Mouse (Mus musculus) heart, postnatal 0 days (tissue): Measurements from ENCODE around the gene March1. TPM values are rescaled to one million over a fixed set of nuclear protein-coding genes. Genes with fewer than 3 reads are reported as not detected.

Experiments
- ATAC-seq: fragments of 200-750 bp; cut with Nextera tagmentation; 2 replicates; pipeline ENCODE4 v1.8.0; 2017; ENCODE audit warnings: low read depth, moderate number of reproducible peaks, moderate library complexity; ENCODE audit not compliant: insufficient read depth
- DNase-seq: peaks from one replicate; pipeline ENCODE4 v3.0.0-alpha.2; 2016; ENCODE audit warnings: low spot score
- H3K27ac ChIP-seq: fragments of 300-500 bp; sonication (generic); 2 replicates; pipeline ENCODE4 v1.5.1; 2014; ENCODE audit warnings: low read depth, mild to moderate bottlenecking
- H3K27me3 ChIP-seq: fragments of 300-500 bp; sonication (generic); 2 replicates; pipeline ENCODE4 v1.6.1; 2014; ENCODE audit warnings: low read length, mixed read lengths; ENCODE audit not compliant: control insufficient read depth, insufficient read depth
- H3K36me3 ChIP-seq: fragments of 300-500 bp; sonication (generic); replicated peaks from 2 replicates; pipeline ENCODE4 v1.6.1; 2014; ENCODE audit warnings: low read length, mixed read lengths; ENCODE audit not compliant: control insufficient read depth, insufficient read depth
- H3K4me1 ChIP-seq: fragments of 300-500 bp; sonication (generic); 2 replicates; pipeline ENCODE4 v1.6.1; 2014; ENCODE audit warnings: antibody characterized with exemption; ENCODE audit not compliant: control insufficient read depth, insufficient read depth
- H3K4me2 ChIP-seq: fragments of 300-500 bp; sonication (generic); 2 replicates; pipeline ENCODE4 v1.6.1; 2014; ENCODE audit warnings: low read depth, mild to moderate bottlenecking, low read length, moderate library complexity
- H3K4me3 ChIP-seq: fragments of 300-500 bp; sonication (generic); 2 replicates; pipeline ENCODE4 v1.5.1; 2014; ENCODE audit warnings: low read depth, low read length
- H3K9ac ChIP-seq: fragments of 300-500 bp; sonication (generic); replicated peaks from 2 replicates; pipeline ENCODE4 v1.6.1; 2014; ENCODE audit warnings: low read depth, low read length, mixed read lengths
- H3K9me3 ChIP-seq: fragments of 300-500 bp; sonication (generic); replicated peaks from 2 replicates; pipeline ENCODE4 v1.6.1; 2016; ENCODE audit warnings: low read length; ENCODE audit not compliant: control insufficient read depth
- CTCF ChIP-seq: IDR thresholded peaks from 2 replicates; pipeline ENCODE4 v1.5.1; 2016; ENCODE audit warnings: antibody characterized with exemption, control low read depth, low read depth
- EP300 ChIP-seq: IDR thresholded peaks from 2 replicates; pipeline ENCODE4 v1.6.1; 2016; ENCODE audit warnings: antibody characterized with exemption, low read depth
- WGBS: fragments of 180-500 bp; shearing (Covaris S2); extraction: QIAGEN DNeasy Blood & Tissue Kit; methylation state at CpG from one replicate; pipeline ENCODE4 v1.1.7; 2014; 5-methylcytosine and 5-hydroxymethylcytosine counted together
- polyA plus RNA-seq: library from polyadenylated mRNA; unstranded; fragments of >200 nt; fragmentation: Nextera tagmentation; extraction: Ambion mirVana; gene quantifications from 2 replicates; pipeline ENCODE4 v1.2.1, GENCODE M21; 2015
- total RNA-seq: library from RNA; depleted of rRNA; stranded (reverse); fragments of >200 nt; gene quantifications from 2 replicates; pipeline ENCODE4 v1.2.3, GENCODE M21; 2014; ENCODE audit warnings: low replicate concordance

Gene March1
- total and polyA plus RNA-seq, 2 experiments from 2014 or later: 0.04 to 0.31 TPM

DNA sequence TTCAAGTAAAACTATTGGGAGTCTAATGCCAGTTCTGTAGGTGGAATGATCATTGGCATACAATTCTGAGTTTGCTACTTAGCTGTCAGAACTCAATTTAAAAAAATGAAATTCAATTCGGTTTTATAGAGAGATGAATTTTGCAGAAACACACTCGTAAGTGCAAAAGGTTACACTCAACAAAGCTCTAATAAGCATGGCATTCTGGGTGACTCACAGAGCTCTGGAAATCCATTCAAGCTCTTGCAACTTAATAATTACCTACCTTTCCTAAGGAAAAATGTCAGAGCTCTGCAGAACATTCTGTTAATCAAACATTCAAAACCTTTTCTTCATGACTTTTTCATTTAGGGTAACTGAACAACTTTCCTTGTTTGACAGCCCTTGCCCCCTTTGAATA, 591.9 kb downstream of the March1 start:
- Histone ChIP-seq H3K4me2 (no peak overlapping the region), H3K27me3 (no peaks in the 10 kb centered on the region), H3K9ac (no peak overlapping the region), H3K36me3 (no peaks in the 10 kb centered on the region), H3K9me3 (no peaks in the 10 kb centered on the region), H3K4me1 (no peaks in the 10 kb centered on the region), H3K27ac (no peak overlapping the region), H3K4me3 (no peak overlapping the region)
- TF ChIP-seq CTCF (no peak), EP300 (no peak)
- ATAC-seq (no peak), DNase-seq (no peak)
- WGBS: 50% methylated on average over 2 of the region's 2 CpGs

DNA sequence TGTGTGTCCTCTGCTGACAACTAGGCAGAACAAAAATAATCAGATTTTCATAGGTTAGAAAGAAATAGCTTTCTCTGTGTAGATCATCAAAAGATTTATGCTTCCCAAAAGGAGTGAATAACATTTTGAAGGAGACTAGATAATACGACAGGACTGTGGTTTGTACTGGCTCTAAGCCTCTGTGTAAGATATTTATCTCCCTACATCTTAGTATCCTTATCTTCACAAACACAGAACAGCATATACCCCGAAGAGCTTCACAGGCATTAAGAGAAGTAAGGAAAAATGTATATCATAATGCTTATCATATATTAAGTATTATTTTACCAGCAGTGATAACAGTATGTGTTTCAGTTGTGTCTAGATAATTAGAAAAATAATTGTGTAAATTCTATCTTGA, 592.6 kb downstream of the March1 start:
- Histone ChIP-seq H3K9me3 (no peaks in the 10 kb centered on the region), H3K27me3 (no peaks in the 10 kb centered on the region), H3K4me1 (no peaks in the 10 kb centered on the region), H3K27ac (no peak overlapping the region), H3K4me3 (no peak overlapping the region), H3K4me2 (no peak overlapping the region), H3K36me3 (no peaks in the 10 kb centered on the region), H3K9ac (no peak overlapping the region)
- 57% methylated on average over 2 of the region's 2 CpGs for WGBS
- DNase-seq (no peak), ATAC-seq (no peak)
- TF ChIP-seq EP300: no peak
- no peak for TF ChIP-seq CTCF

DNA sequence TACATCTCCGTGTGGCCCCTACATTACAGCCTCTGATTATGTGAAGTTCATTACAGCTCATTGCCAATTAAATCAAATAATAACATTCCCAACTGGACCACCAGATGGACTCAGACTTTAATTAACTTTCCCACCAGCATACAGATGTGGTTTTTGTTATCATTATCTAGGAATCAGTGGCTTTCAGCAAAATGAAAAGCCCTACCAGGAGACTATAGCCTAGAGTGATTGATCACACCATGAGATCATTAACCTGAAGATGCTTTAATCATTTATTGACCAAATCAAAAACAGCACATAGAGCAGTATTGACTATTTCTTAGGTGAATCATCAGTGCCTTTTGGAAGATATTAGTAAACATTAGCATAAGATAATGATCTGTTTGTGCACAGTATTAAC, 602.3 kb downstream of the March1 start:
- WGBS: 61% methylated on average over 1 of the region's 1 CpGs

DNA sequence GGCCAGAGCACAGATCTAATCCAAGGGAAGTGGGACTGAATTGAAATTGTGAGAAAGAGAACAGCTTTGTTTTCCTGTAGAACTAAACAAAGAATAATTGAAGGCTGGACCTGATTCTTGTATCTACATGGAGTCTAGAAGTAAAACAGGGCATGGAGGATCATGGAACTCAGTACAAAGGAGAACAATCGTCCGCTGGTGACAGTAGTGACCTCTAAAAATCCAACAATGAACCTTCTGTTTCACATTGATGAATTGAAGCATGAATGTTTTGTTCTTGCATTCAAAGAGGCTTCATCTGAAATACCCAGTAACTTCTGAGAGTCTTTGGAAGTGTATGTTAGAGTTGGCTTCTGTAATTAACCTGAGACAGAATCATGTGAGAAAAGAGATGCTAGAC, 612.2 kb downstream of the March1 start:
- DNase-seq (no peak), ATAC-seq (no peak)
- H3K9me3 ChIP-seq: no peaks in the 10 kb centered on the region
- H3K4me2 ChIP-seq: no peak overlapping the region
- TF ChIP-seq EP300 (no peak), CTCF (no peak)
- 63% methylated on average over 2 of the region's 2 CpGs for WGBS
- H3K4me3 ChIP-seq: no peak overlapping the region
- H3K36me3 ChIP-seq: no peaks in the 10 kb centered on the region
- H3K9ac ChIP-seq: no peak overlapping the region
- no peak overlapping the region for H3K27ac ChIP-seq
- no peaks in the 10 kb centered on the region for H3K4me1 ChIP-seq
- no peaks in the 10 kb centered on the region for H3K27me3 ChIP-seq

More for the DNA sequence above, 602.3 kb downstream of the March1 start:
- TF ChIP-seq CTCF (no peak), EP300 (no peak)
- no peaks in the 10 kb centered on the region for H3K9me3 ChIP-seq
- DNase-seq (no peak), ATAC-seq (no peak)
- H3K4me2 ChIP-seq: no peak overlapping the region
- no peak overlapping the region for H3K9ac ChIP-seq
- no peaks in the 10 kb centered on the region for H3K36me3 ChIP-seq
- no peaks in the 10 kb centered on the region for H3K27me3 ChIP-seq
- H3K4me1 ChIP-seq: no peaks in the 10 kb centered on the region
- no peak overlapping the region for H3K4me3 ChIP-seq
- H3K27ac ChIP-seq: no peak overlapping the region

DNA sequence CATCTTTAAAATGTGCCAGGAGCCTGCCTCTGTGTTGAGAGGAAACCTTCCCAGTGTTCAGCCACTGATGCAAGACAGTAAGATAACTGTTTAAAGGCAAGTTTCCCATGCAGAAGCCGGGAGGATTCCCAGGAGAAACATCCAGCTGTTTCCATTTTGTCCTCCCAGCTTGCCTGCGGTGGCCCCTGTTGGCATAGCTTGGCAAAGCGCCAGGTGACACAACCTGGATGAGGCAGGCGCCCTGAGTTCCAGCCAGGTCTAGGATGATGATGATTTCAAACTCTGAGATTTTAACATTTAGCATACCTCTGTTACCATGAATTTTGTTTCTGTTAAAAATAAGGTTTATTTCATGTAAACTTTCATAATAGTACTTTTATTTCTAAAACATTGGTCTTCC, 651.8 kb downstream of the March1 start:
- H3K36me3 ChIP-seq: no peaks in the 10 kb centered on the region
- no peak overlapping the region for H3K4me3 ChIP-seq
- H3K4me1 ChIP-seq: no peaks in the 10 kb centered on the region
- ATAC-seq (no peak), DNase-seq (no peak)
- H3K4me2 ChIP-seq: no peak overlapping the region
- no peak overlapping the region for H3K27ac ChIP-seq
- no peak for TF ChIP-seq EP300
- TF ChIP-seq CTCF: no peak
- no peaks in the 10 kb centered on the region for H3K27me3 ChIP-seq
- no peaks in the 10 kb centered on the region for H3K9me3 ChIP-seq
- WGBS: 35% methylated on average over 4 of the region's 4 CpGs
- no peak overlapping the region for H3K9ac ChIP-seq

DNA sequence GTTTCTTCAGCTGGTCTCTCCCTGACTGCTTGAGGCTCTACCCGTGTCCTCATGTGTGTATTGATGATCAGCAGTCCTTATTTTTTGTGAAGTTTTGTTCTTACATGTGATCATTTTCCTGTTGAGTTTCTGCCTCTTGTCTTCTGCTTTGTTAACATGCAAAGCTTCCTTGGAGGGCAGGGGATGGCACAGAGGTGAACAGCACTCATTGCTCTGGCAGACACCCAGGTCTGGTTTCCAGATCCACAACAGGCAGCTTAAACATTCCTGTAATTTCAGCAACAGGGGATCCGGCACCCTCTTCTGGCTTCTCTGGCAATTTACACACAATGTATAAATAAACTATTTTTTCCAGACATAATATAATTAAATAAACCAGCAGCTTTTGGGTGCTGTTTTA, 652.4 kb downstream of the March1 start:
- no peaks in the 10 kb centered on the region for H3K4me1 ChIP-seq
- WGBS: 63% methylated on average over 2 of the region's 2 CpGs
- no peak for DNase-seq
- H3K27ac ChIP-seq: no peak overlapping the region
- H3K36me3 ChIP-seq: no peaks in the 10 kb centered on the region
- no peaks in the 10 kb centered on the region for H3K27me3 ChIP-seq
- no peak overlapping the region for H3K4me2 ChIP-seq
- H3K9ac ChIP-seq: no peak overlapping the region
- no peak overlapping the region for H3K4me3 ChIP-seq
- no peaks in the 10 kb centered on the region for H3K9me3 ChIP-seq
- TF ChIP-seq CTCF (no peak), EP300 (no peak)
- no peak for ATAC-seq
